Mouse (Mus musculus) Patski (cell line): ENCODE measurements around the gene Mindy2. TPM values are rescaled to one million over a fixed set of nuclear protein-coding genes. Genes with fewer than 3 reads are reported as not detected.

ENCODE experiments used
- ATAC-seq: fragments of 100-300 bp; one replicate; pipeline ENCODE4 v1.8.0; 2021
- CTCF ChIA-PET: fragments of 350-600 bp; sonication (Branson Sonifier 250); formaldehyde crosslinking; loops from one replicate; lab custom pipeline; 2022; ENCODE audit warnings: inconsistent platforms; lab: Charles Lee
- POLR2A ChIA-PET: fragments of 350-600 bp; sonication (Branson Sonifier 250); formaldehyde crosslinking; loops from one replicate; lab custom pipeline; 2022; ENCODE audit warnings: antibody characterized with exemption, inconsistent platforms; lab: Charles Lee
- DNase-seq: peaks from one replicate; pipeline ENCODE4 v3.0.0-alpha.2; 2011; ENCODE audit warnings: low read depth, low spot score
- H3K27me3 ChIP-seq: fragments of 371-371 bp; one replicate; pipeline ENCODE4 v1.5.1; 2021
- CTCF ChIP-seq: fragments of 100-300 bp; IDR thresholded peaks from one replicate; pipeline ENCODE4 v1.5.1; 2021
- in situ Hi-C: fragments of 300-500 bp; cut with MboI; formaldehyde crosslinking; loops from 3 replicates; pipeline ENCODE4 v1.11.1; 2018; ENCODE audit warnings: low pct_unique_long_range_greater_than_20kb, mixed read lengths
- polyA plus RNA-seq: library from polyadenylated mRNA; unstranded; gene quantifications from one replicate; pipeline ENCODE4 v1.2.3, GENCODE M21; 2021

The Mindy2 gene
- polyA plus RNA-seq, 1 experiment from 2014 or later, result 17.1 TPM

DNA sequence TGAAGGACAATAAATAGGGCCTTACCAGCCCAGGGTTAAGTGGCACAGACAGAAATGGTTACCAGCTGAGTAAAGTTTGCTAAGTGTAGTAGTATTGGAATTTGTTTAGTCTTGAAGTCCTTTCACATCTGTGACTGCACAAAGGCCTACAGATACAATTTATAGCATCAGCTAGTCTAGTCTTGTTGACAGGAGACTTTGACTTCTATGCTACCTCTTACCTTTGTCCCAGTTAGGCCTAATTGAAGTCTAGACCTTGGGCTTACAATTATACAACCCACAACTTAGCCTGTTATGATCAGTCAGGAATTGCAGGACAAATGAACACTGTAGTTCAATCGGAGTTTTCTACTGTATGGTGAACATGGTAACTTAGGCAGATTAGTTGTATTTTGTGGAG, 105.5 kb downstream of the Mindy2 start:
- in situ Hi-C loops, result no loop called here
- TF ChIP-seq CTCF, result no peak

More for the DNA sequence above, 105.5 kb downstream of the Mindy2 start:
- CTCF ChIA-PET, result interaction anchor here (1.0 kb wide), 2 partner anchors 30 to 540 kb away, joined by 3 read pairs; no protein-coding TSS in a partner anchor
- DNase-seq (no peak), ATAC-seq (no peak)
- POLR2A ChIA-PET, result no interaction called here
- no peaks in the 10 kb centered on the region for H3K27me3 ChIP-seq

Other genes with a start within 250 kb of the Mindy2 start
- 69.4 TPM for gene Ccnb2, start 235.6 kb downstream of the Mindy2 start, polyA plus RNA-seq
- 27.3 TPM for gene Rnf111, start 153.4 kb downstream of the Mindy2 start, polyA plus RNA-seq
- 54.6 TPM for gene Sltm, start 114.4 kb downstream of the Mindy2 start, polyA plus RNA-seq
- 0.54 TPM for gene Gm10642, start 923 bp downstream of the Mindy2 start, polyA plus RNA-seq
- 108 TPM for gene Adam10, start 21.8 kb upstream of the Mindy2 start, polyA plus RNA-seq